Mouse (Mus musculus) MEL (cell line): ENCODE measurements around the gene Serpinb6a. TPM values are rescaled to one million over a fixed set of nuclear protein-coding genes. Genes with fewer than 3 reads are reported as not detected.

Source experiments
- DNase-seq: peaks from one replicate; pipeline ENCODE4 v3.0.0; 2011; ENCODE audit warnings: low read depth, low spot score
- H3K27ac ChIP-seq: 2 replicates; pipeline ENCODE4 v1.5.1; 2012; ENCODE audit warnings: low read depth, mild to moderate bottlenecking, control low read depth, low read length, moderate library complexity; ENCODE audit not compliant: control insufficient read depth
- H3K27me3 ChIP-seq, 2 experiments: fragments of 150-350 bp in 1 of 2; sonication (generic) in 1 of 2; 2 replicates each; pipeline ENCODE4 v1.6.1; 2012; ENCODE audit warnings: low read length in 2 of 2, mild to moderate bottlenecking in 2 of 2, improper control_type of control experiment in 1 of 2, moderate library complexity in 1 of 2; ENCODE audit not compliant: insufficient read depth in 2 of 2, control insufficient read depth in 1 of 2
- H3K36me3 ChIP-seq, 2 experiments: 2 replicates each; pipeline ENCODE4 v1.6.1; 2012 to 2014; ENCODE audit warnings: low read length in 2 of 2, improper control_type of control experiment in 1 of 2, inconsistent platforms in 1 of 2, mild to moderate bottlenecking in 1 of 2; ENCODE audit not compliant: insufficient read depth in 2 of 2, control insufficient read depth in 1 of 2
- H3K4me1 ChIP-seq, 2 experiments: fragments of 150-350 bp in 1 of 2; sonication (generic) in 1 of 2; 2 replicates each; pipeline ENCODE4 v1.6.1; 2012; ENCODE audit warnings: low read length in 2 of 2, improper control_type of control experiment in 1 of 2, mild to moderate bottlenecking in 1 of 2; ENCODE audit not compliant: insufficient read depth in 2 of 2, control insufficient read depth in 1 of 2
- H3K4me3 ChIP-seq, 2 experiments: fragments of 150-350 bp in 1 of 2; sonication (generic) in 1 of 2; 2 replicates each; pipeline ENCODE4 v1.5.1; 2012; ENCODE audit warnings: low read depth in 2 of 2, low read length in 2 of 2, mild to moderate bottlenecking in 2 of 2, moderate library complexity in 2 of 2, control low read depth in 1 of 2, improper control_type of control experiment in 1 of 2; ENCODE audit not compliant: control insufficient read depth in 1 of 2, insufficient read depth in 1 of 2
- H3K79me2 ChIP-seq: 2 replicates; pipeline ENCODE4 v1.6.1; 2012; ENCODE audit warnings: mild to moderate bottlenecking, low read length, moderate library complexity; ENCODE audit not compliant: control insufficient read depth, poor library complexity, insufficient read depth
- H3K9ac ChIP-seq: 2 replicates; pipeline ENCODE4 v1.6.1; 2012; ENCODE audit warnings: low read depth, mild to moderate bottlenecking, control low read depth, low read length, moderate library complexity; ENCODE audit not compliant: control insufficient read depth, poor library complexity, severe bottlenecking
- H3K9me3 ChIP-seq: fragments of 150-350 bp; sonication (generic); replicated peaks from 2 replicates; pipeline ENCODE4 v1.6.1; 2012; ENCODE audit warnings: mild to moderate bottlenecking, low read length, improper control_type of control experiment, moderate library complexity; ENCODE audit not compliant: insufficient read depth
- CHD1 ChIP-seq: IDR thresholded peaks from 2 replicates; pipeline ENCODE4 v1.6.1; 2012; ENCODE audit warnings: low read depth, mild to moderate bottlenecking, inconsistent platforms, low read length, improper control_type of control experiment
- CHD2 ChIP-seq: IDR thresholded peaks from 2 replicates; pipeline ENCODE4 v1.6.1; 2011; ENCODE audit warnings: low read length, improper control_type of control experiment
- CTCF ChIP-seq, 3 experiments: IDR thresholded peaks in 2 of 3; conservative IDR thresholded peaks in 1 of 3; 2 replicates each; pipeline ENCODE4 v1.5.1; 2011 to 2012; ENCODE audit warnings: low read length in 3 of 3, low read depth in 2 of 3, mild to moderate bottlenecking in 2 of 3, improper control_type of control experiment in 1 of 3, inconsistent platforms in 1 of 3, mixed read lengths in 1 of 3, moderate library complexity in 1 of 3; ENCODE audit not compliant: control insufficient read depth in 1 of 3, insufficient read depth in 1 of 3, poor library complexity in 1 of 3, severe bottlenecking in 1 of 3
- E2F4 ChIP-seq: IDR thresholded peaks from 2 replicates; pipeline ENCODE4 v1.6.1; 2011; ENCODE audit warnings: low read depth, low read length, improper control_type of control experiment, borderline replicate concordance
- ELF1 ChIP-seq: IDR thresholded peaks from 2 replicates; pipeline ENCODE4 v1.6.1; 2014; ENCODE audit warnings: low read depth, mild to moderate bottlenecking, inconsistent platforms, low read length, improper control_type of control experiment, moderate library complexity
- EP300 ChIP-seq, 2 experiments: IDR thresholded peaks; 2 replicates each; pipeline ENCODE4 v1.6.1; 2011; ENCODE audit warnings: improper control_type of control experiment in 2 of 2, low read length in 2 of 2, low read depth in 1 of 2, mild to moderate bottlenecking in 1 of 2
- ETS1 ChIP-seq: IDR thresholded peaks from 2 replicates; pipeline ENCODE4 v1.6.1; 2012; ENCODE audit warnings: low read depth, mild to moderate bottlenecking, inconsistent platforms, low read length, improper control_type of control experiment, moderate library complexity
- GABPA ChIP-seq: IDR thresholded peaks from 2 replicates; pipeline ENCODE4 v1.6.1; 2012; ENCODE audit warnings: low read depth, mild to moderate bottlenecking, inconsistent platforms, low read length, improper control_type of control experiment, moderate library complexity
- HCFC1 ChIP-seq: IDR thresholded peaks from 2 replicates; pipeline ENCODE4 v1.6.1; 2012; ENCODE audit warnings: low read depth, mild to moderate bottlenecking, inconsistent platforms, low read length, improper control_type of control experiment, moderate library complexity
- JUND ChIP-seq: IDR thresholded peaks from 2 replicates; pipeline ENCODE4 v1.6.1; 2011; ENCODE audit warnings: low read depth, mild to moderate bottlenecking, improper control_type of control experiment, low read length
- MAFK ChIP-seq: IDR thresholded peaks from 2 replicates; pipeline ENCODE4 v1.6.1; 2011; ENCODE audit warnings: low read depth, mild to moderate bottlenecking, low read length, improper control_type of control experiment, borderline replicate concordance
- MAX ChIP-seq: IDR thresholded peaks from 2 replicates; pipeline ENCODE4 v1.6.1; 2011; ENCODE audit warnings: low read length, improper control_type of control experiment
- MAZ ChIP-seq: IDR thresholded peaks from 2 replicates; pipeline ENCODE4 v1.6.1; 2012; ENCODE audit warnings: low read depth, mild to moderate bottlenecking, inconsistent platforms, low read length, improper control_type of control experiment
- MEF2A ChIP-seq: IDR thresholded peaks from 2 replicates; pipeline ENCODE4 v1.6.1; 2014; ENCODE audit warnings: low read depth, mild to moderate bottlenecking, inconsistent platforms, low read length, improper control_type of control experiment; ENCODE audit not compliant: poor library complexity, insufficient replicate concordance, severe bottlenecking; ENCODE audit errors: extremely low read depth
- MXI1 ChIP-seq: IDR thresholded peaks from 2 replicates; pipeline ENCODE4 v1.6.1; 2011; ENCODE audit warnings: mild to moderate bottlenecking, low read depth, low read length, improper control_type of control experiment
- MYB ChIP-seq: IDR thresholded peaks from 2 replicates; pipeline ENCODE4 v1.6.1; 2011; ENCODE audit warnings: mild to moderate bottlenecking, low read depth, low read length, improper control_type of control experiment
- MYC ChIP-seq: IDR thresholded peaks from 2 replicates; pipeline ENCODE4 v1.6.1; 2011; ENCODE audit warnings: low read depth, mild to moderate bottlenecking, low read length, improper control_type of control experiment, moderate library complexity
- NELFE ChIP-seq: IDR thresholded peaks from 2 replicates; pipeline ENCODE4 v1.6.1; 2011; ENCODE audit warnings: low read depth, low read length, improper control_type of control experiment
- NRF1 ChIP-seq: IDR thresholded peaks from 2 replicates; pipeline ENCODE4 v1.6.1; 2014; ENCODE audit warnings: low read depth, mild to moderate bottlenecking, inconsistent platforms, low read length, improper control_type of control experiment, moderate library complexity; ENCODE audit not compliant: poor library complexity, insufficient read depth, severe bottlenecking
- POLR2A ChIP-seq, 2 experiments: IDR thresholded peaks; 2 replicates each; pipeline ENCODE4 v1.6.1; 2011 to 2012; ENCODE audit warnings: low read length in 2 of 2, mild to moderate bottlenecking in 2 of 2, control low read depth in 1 of 2, improper control_type of control experiment in 1 of 2, low read depth in 1 of 2, moderate library complexity in 1 of 2; ENCODE audit not compliant: control insufficient read depth in 1 of 2, insufficient read depth in 1 of 2, poor library complexity in 1 of 2
- POLR2AphosphoS2 ChIP-seq: IDR thresholded peaks from 2 replicates; pipeline ENCODE4 v1.6.1; 2011; ENCODE audit warnings: low read length, improper control_type of control experiment
- POLR2AphosphoS5 ChIP-seq: IDR thresholded peaks from 2 replicates; pipeline ENCODE4 v1.6.1; 2012; ENCODE audit warnings: low read depth, borderline replicate concordance, mild to moderate bottlenecking, inconsistent platforms, low read length, moderate library complexity, mixed read lengths
- RAD21 ChIP-seq: IDR thresholded peaks from 2 replicates; pipeline ENCODE4 v1.6.1; 2011; ENCODE audit warnings: mild to moderate bottlenecking, low read depth, low read length, improper control_type of control experiment
- RCOR1 ChIP-seq: IDR thresholded peaks from 2 replicates; pipeline ENCODE4 v1.6.1; 2012; ENCODE audit warnings: low read depth, mild to moderate bottlenecking, inconsistent platforms, low read length, improper control_type of control experiment
- SIN3A ChIP-seq: IDR thresholded peaks from 2 replicates; pipeline ENCODE4 v1.6.1; 2012; ENCODE audit warnings: low read length, improper control_type of control experiment, inconsistent platforms
- SMC3 ChIP-seq: IDR thresholded peaks from 2 replicates; pipeline ENCODE4 v1.6.1; 2011; ENCODE audit warnings: low read depth, low read length, improper control_type of control experiment
- TAL1 ChIP-seq: IDR thresholded peaks from 2 replicates; pipeline ENCODE4 v1.6.1; 2012; ENCODE audit warnings: mild to moderate bottlenecking, inconsistent platforms, low read length, moderate library complexity, mixed read lengths
- TBP ChIP-seq: IDR thresholded peaks from 2 replicates; pipeline ENCODE4 v1.8.0; 2011; ENCODE audit warnings: low read depth, low read length, improper control_type of control experiment
- UBTF ChIP-seq: IDR thresholded peaks from 2 replicates; pipeline ENCODE4 v1.6.1; 2012; ENCODE audit warnings: low read depth, mild to moderate bottlenecking, inconsistent platforms, low read length, improper control_type of control experiment, moderate library complexity, borderline replicate concordance; ENCODE audit not compliant: insufficient read depth
- USF1 ChIP-seq: IDR thresholded peaks from 2 replicates; pipeline ENCODE4 v1.6.1; 2014; ENCODE audit warnings: low read depth, mild to moderate bottlenecking, inconsistent platforms, low read length, improper control_type of control experiment, moderate library complexity
- USF2 ChIP-seq, 2 experiments: IDR thresholded peaks; 2 replicates each; pipeline ENCODE4 v1.6.1; 2011 to 2012; ENCODE audit warnings: improper control_type of control experiment in 2 of 2, low read length in 2 of 2, borderline replicate concordance in 1 of 2, inconsistent platforms in 1 of 2, low read depth in 1 of 2, mild to moderate bottlenecking in 1 of 2; ENCODE audit not compliant: insufficient read depth in 1 of 2
- ZC3H11A ChIP-seq: IDR thresholded peaks from 2 replicates; pipeline ENCODE4 v1.6.1; 2012; ENCODE audit warnings: low read depth, mild to moderate bottlenecking, inconsistent platforms, low read length, improper control_type of control experiment
- ZKSCAN1 ChIP-seq: IDR thresholded peaks from 2 replicates; pipeline ENCODE4 v1.6.1; 2012; ENCODE audit warnings: low read depth, mild to moderate bottlenecking, inconsistent platforms, low read length, improper control_type of control experiment, moderate library complexity
- ZMIZ1 ChIP-seq: IDR thresholded peaks from 2 replicates; pipeline ENCODE4 v1.6.1; 2012; ENCODE audit warnings: low read depth, mild to moderate bottlenecking, inconsistent platforms, low read length, improper control_type of control experiment, moderate library complexity
- ZNF384 ChIP-seq: IDR thresholded peaks from 2 replicates; pipeline ENCODE4 v1.6.1; 2012; ENCODE audit warnings: low read depth, mild to moderate bottlenecking, inconsistent platforms, low read length, improper control_type of control experiment
- polyA plus RNA-seq, 2 experiments: library from polyadenylated mRNA; stranded (reverse) in 1 of 2; unstranded in 1 of 2; fragments of >175 nt in 1 of 2; fragments of >200 nt in 1 of 2; gene quantifications; 2 replicates each; pipeline versions ENCODE4 v1.2.1 to v1.2.4; 2012; ENCODE audit warnings: low replicate concordance in 2 of 2, low read depth in 1 of 2; ENCODE audit not compliant: insufficient read length in 2 of 2, insufficient read depth in 1 of 2, missing spikeins in 1 of 2
- total RNA-seq: library from RNA; depleted of rRNA; stranded (reverse); fragments of 300-350 nt; gene quantifications from 2 replicates; pipeline ENCODE4 v1.2.3, GENCODE M21; 2012

Gene Serpinb6a
- total and polyA plus RNA-seq, 3 experiments, result 61.6 to 65.1 TPM; not detected in 1

GRCm38 (mm10) chr13:34037172-34038055, 34.8 kb upstream of the Serpinb6a start, which contains the start of gene Bphl:
Gene Bphl, plus strand, starts transcription at chr13:34037597.
- H3K27ac ChIP-seq, result peak within 1 kb of the TSS; percentile 26
- no peaks in the 10 kb centered on the region; a peak in 1 of 4 replicates for H3K36me3 ChIP-seq
- H3K4me3 ChIP-seq, result peak within 1 kb of the TSS; percentile 77 to 86
- peak within 1 kb of the TSS; percentile 87 for H3K9ac ChIP-seq
- peak; percentile 96 for DNase-seq
- peaks cover 0 to 11% of the 10 kb centered on the region in 2 experiments; a peak in 1 of 4 replicates for H3K4me1 ChIP-seq
- peaks cover 5% of the 10 kb centered on the region for H3K79me2 ChIP-seq
- H3K9me3 ChIP-seq, result no peaks in the 10 kb centered on the region
- H3K27me3 ChIP-seq, result no peaks in the 10 kb centered on the region
- TF ChIP-seq JUND, result no peak
- TF ChIP-seq HCFC1, result 0 out of 2 replicates have a peak, but pooled peaks have one; percentile 37
- TF ChIP-seq CHD1, result no peak
- peak; percentile 75 for TF ChIP-seq POLR2AphosphoS2
- no peak for TF ChIP-seq E2F4
- peak; percentile 62 for TF ChIP-seq POLR2AphosphoS5
- no peak for TF ChIP-seq MAX
- TF ChIP-seq NRF1, result peak; percentile 90
- no peak for TF ChIP-seq RAD21
- no peak for TF ChIP-seq MAZ
- no peak for TF ChIP-seq GABPA
- TF ChIP-seq TBP, result peak; percentile 46; the same call in 1 of the 2 replicates
- no peak for TF ChIP-seq MEF2A
- TF ChIP-seq NELFE, result peak; percentile 93
- no peak for TF ChIP-seq USF1
- TF ChIP-seq CHD2, result no peak
- 0 out of 2 replicates have a peak, but pooled peaks have one; percentile 19 for TF ChIP-seq MYC
- no peak for TF ChIP-seq ZNF384
- no peak for TF ChIP-seq MYB
- TF ChIP-seq UBTF, result no peak
- TF ChIP-seq TAL1, result no peak
- TF ChIP-seq SMC3, result no peak; the same call in 1 of the 2 replicates
- TF ChIP-seq CTCF (IDR thresholded peaks at IDR 0.05 in 2 of 3, conservative IDR thresholded peaks at IDR 0.05 in 1 of 3; ENCODE audit: control insufficient read depth in 1 of 3, insufficient read depth in 1 of 3, low read depth in 2 of 3, low read length in 3 of 3, poor library complexity in 1 of 3, severe bottlenecking in 1 of 3), result no peak
- no peak for TF ChIP-seq ELF1
- no peak for TF ChIP-seq ETS1
- TF ChIP-seq POLR2A (IDR thresholded peaks at IDR 0.05; ENCODE audit: control insufficient read depth in 1 of 2, insufficient read depth in 1 of 2, low read depth in 1 of 2, low read length in 2 of 2, poor library complexity in 1 of 2), result peak; percentile 78 to 94; a peak in 3 of 4 replicates
- no peak for TF ChIP-seq USF2 (IDR thresholded peaks at IDR 0.05; ENCODE audit: borderline replicate concordance in 1 of 2, insufficient read depth in 1 of 2, low read depth in 1 of 2, low read length in 2 of 2)
- no peak for TF ChIP-seq ZKSCAN1
- no peak for TF ChIP-seq ZC3H11A
- TF ChIP-seq MXI1, result peak; percentile 79
- no peak for TF ChIP-seq RCOR1
- no peak for TF ChIP-seq MAFK
- peak; percentile 71 for TF ChIP-seq SIN3A
- no peak for TF ChIP-seq EP300 (IDR thresholded peaks at IDR 0.05; ENCODE audit: low read depth in 1 of 2, low read length in 2 of 2)
- peak; percentile 79 for TF ChIP-seq ZMIZ1
